Mouse (Mus musculus) forebrain, embryonic 15.5 days (tissue): ENCODE results near the gene Hoxc5. TPM values are rescaled to one million over a fixed set of nuclear protein-coding genes. Genes with fewer than 3 reads are reported as not detected.

Experiments
- ATAC-seq: fragments of 200-750 bp; cut with Nextera tagmentation; replicated peaks from 2 replicates; pipeline ENCODE4 v1.8.0; 2017; ENCODE audit warnings: mild to moderate bottlenecking, moderate TSS enrichment, moderate library complexity
- H3K27ac ChIP-seq: fragments of 300-500 bp; sonication (generic); replicated peaks from 2 replicates; pipeline ENCODE4 v1.5.1; 2015; ENCODE audit warnings: mild to moderate bottlenecking, inconsistent platforms
- H3K27me3 ChIP-seq: fragments of 300-500 bp; sonication (generic); 2 replicates; pipeline ENCODE4 v1.6.1; 2015; ENCODE audit warnings: inconsistent platforms
- H3K36me3 ChIP-seq: fragments of 300-500 bp; sonication (generic); 2 replicates; pipeline ENCODE4 v1.6.1; 2015; ENCODE audit warnings: mild to moderate bottlenecking, inconsistent platforms
- H3K4me1 ChIP-seq: fragments of 300-500 bp; sonication (generic); 2 replicates; pipeline ENCODE4 v1.6.1; 2015; ENCODE audit warnings: inconsistent platforms
- H3K4me2 ChIP-seq: fragments of 300-500 bp; sonication (generic); replicated peaks from 2 replicates; pipeline ENCODE4 v1.6.1; 2015; ENCODE audit warnings: mild to moderate bottlenecking, inconsistent platforms
- H3K4me3 ChIP-seq: fragments of 300-500 bp; sonication (generic); 2 replicates; pipeline ENCODE4 v1.5.1; 2015; ENCODE audit warnings: mild to moderate bottlenecking, inconsistent platforms
- H3K9ac ChIP-seq: fragments of 300-500 bp; sonication (generic); replicated peaks from 2 replicates; pipeline ENCODE4 v1.6.1; 2015; ENCODE audit warnings: mild to moderate bottlenecking, inconsistent platforms
- H3K9me3 ChIP-seq: fragments of 300-500 bp; sonication (generic); 2 replicates; pipeline ENCODE4 v1.6.1; 2016; ENCODE audit warnings: inconsistent platforms
- WGBS: fragments of 180-500 bp; shearing (Covaris S2); methylation state at CpG from one replicate; pipeline ENCODE4 v1.1.7; 2015; ENCODE audit warnings: mixed read lengths; 5-methylcytosine and 5-hydroxymethylcytosine counted together
- polyA plus RNA-seq: library from polyadenylated mRNA; unstranded; fragments of >200 nt; fragmentation: Nextera tagmentation; extraction: Ambion mirVana; gene quantifications from 2 replicates; pipeline ENCODE4 v1.2.1, GENCODE M21; 2015

Hoxc5 gene
- polyA plus RNA-seq, 1 experiment from 2014 or later = not detected

GRCm38 (mm10) chr15:102934438-102934837 is 32.8 kb upstream of the Hoxc5 start:
- no peaks in the 10 kb centered on the region for H3K9me3 ChIP-seq
- WGBS = 1% methylated on average over 12 of the region's 12 CpGs
- no peak for ATAC-seq
- H3K4me1 ChIP-seq = no peaks in the 10 kb centered on the region
- no peak overlapping the region for H3K4me3 ChIP-seq
- H3K27me3 ChIP-seq = peaks cover 100% of the 10 kb centered on the region
- no peak overlapping the region for H3K27ac ChIP-seq
- no peak overlapping the region for H3K4me2 ChIP-seq
- H3K9ac ChIP-seq = no peak overlapping the region
- no peaks in the 10 kb centered on the region for H3K36me3 ChIP-seq

GRCm38 (mm10) chr15:102934897-102935296 is 32.3 kb upstream of the Hoxc5 start:
- Histone ChIP-seq H3K4me2 (no peak overlapping the region), H3K9me3 (no peaks in the 10 kb centered on the region), H3K9ac (no peak overlapping the region), H3K27ac (no peak overlapping the region), H3K4me3 (no peak overlapping the region), H3K36me3 (no peaks in the 10 kb centered on the region), H3K4me1 (no peaks in the 10 kb centered on the region), H3K27me3 (peaks cover 100% of the 10 kb centered on the region)
- 1% methylated on average over 27 of the region's 27 CpGs for WGBS
- ATAC-seq = no peak

GRCm38 (mm10) chr15:102936279-102936972 is 30.8 kb upstream of the Hoxc5 start, which contains the start of gene Hoxc12:
TSS of gene Hoxc12 (plus strand) at chr15:102936757.
- no peaks in the 10 kb centered on the region for H3K36me3 ChIP-seq
- peaks cover 100% of the 10 kb centered on the region for H3K27me3 ChIP-seq
- no peak for ATAC-seq
- H3K4me1 ChIP-seq = no peaks in the 10 kb centered on the region
- H3K9ac ChIP-seq = no peak within 1 kb of the TSS
- under 1% methylated on average over 31 of the region's 31 CpGs for WGBS
- no peak within 1 kb of the TSS for H3K4me2 ChIP-seq
- H3K9me3 ChIP-seq = no peaks in the 10 kb centered on the region
- H3K27ac ChIP-seq = no peak within 1 kb of the TSS
- H3K4me3 ChIP-seq = no peak within 1 kb of the TSS

- Histone ChIP-seq H3K9me3 (no peaks in the 10 kb centered on the region), H3K27ac (no peak overlapping the region), H3K36me3 (no peaks in the 10 kb centered on the region), H3K4me1 (no peaks in the 10 kb centered on the region), H3K4me3 (no peak overlapping the region), H3K9ac (no peak overlapping the region), H3K4me2 (no peak overlapping the region), H3K27me3 (peaks cover 100% of the 10 kb centered on the region)
- no peak for ATAC-seq
- WGBS = under 1% methylated on average over 50 of the region's 50 CpGs
These were observed 30.1 kb upstream of the Hoxc5 start for GRCm38 (mm10) chr15:102937036-102937666.

- Histone ChIP-seq H3K27ac (no peak overlapping the region), H3K36me3 (no peaks in the 10 kb centered on the region), H3K9ac (no peak overlapping the region), H3K27me3 (peaks cover 99% of the 10 kb centered on the region), H3K9me3 (no peaks in the 10 kb centered on the region), H3K4me1 (peaks cover 6% of the 10 kb centered on the region; the same call in 1 of the 2 replicates), H3K4me3 (no peak overlapping the region), H3K4me2 (no peak overlapping the region)
- no peak for ATAC-seq
- 1% methylated on average over 34 of the region's 34 CpGs for WGBS
These were observed 27.7 kb upstream of the Hoxc5 start for GRCm38 (mm10) chr15:102939256-102940155.

GRCm38 (mm10) chr15:102942739-102943467 is 24.3 kb upstream of the Hoxc5 start:
- H3K9ac ChIP-seq = no peak overlapping the region
- H3K4me3 ChIP-seq = peak overlapping the region; percentile 13
- H3K4me2 ChIP-seq = peak overlapping the region; percentile 26
- H3K27ac ChIP-seq = no peak overlapping the region
- no peaks in the 10 kb centered on the region for H3K36me3 ChIP-seq
- peaks cover 99% of the 10 kb centered on the region for H3K27me3 ChIP-seq
- no peaks in the 10 kb centered on the region for H3K9me3 ChIP-seq
- peaks cover 6% of the 10 kb centered on the region; the same call in 1 of the 2 replicates for H3K4me1 ChIP-seq
- no peak for ATAC-seq
- under 1% methylated on average over 52 of the region's 53 CpGs for WGBS

- peaks cover 99% of the 10 kb centered on the region for H3K27me3 ChIP-seq
- no peaks in the 10 kb centered on the region for H3K9me3 ChIP-seq
- no peak overlapping the region for H3K9ac ChIP-seq
- peak overlapping the region; percentile 13; the same call in 1 of the 2 replicates for H3K4me3 ChIP-seq
- H3K4me2 ChIP-seq = no peak overlapping the region
- H3K36me3 ChIP-seq = no peaks in the 10 kb centered on the region
- WGBS = under 1% methylated on average over 5 of the region's 5 CpGs
- peaks cover 6% of the 10 kb centered on the region; the same call in 1 of the 2 replicates for H3K4me1 ChIP-seq
- no peak for ATAC-seq
- H3K27ac ChIP-seq = no peak overlapping the region
These were observed 23.8 kb upstream of the Hoxc5 start for GRCm38 (mm10) chr15:102943468-102943813.

GRCm38 (mm10) chr15:102945185-102946077 is 21.8 kb upstream of the Hoxc5 start:
- ATAC-seq = no peak

GRCm38 (mm10) chr15:102947276-102947675 is 20.0 kb upstream of the Hoxc5 start:
- Histone ChIP-seq H3K4me2 (no peak overlapping the region), H3K4me1 (peaks cover 6% of the 10 kb centered on the region; the same call in 1 of the 2 replicates), H3K27me3 (peaks cover 96% of the 10 kb centered on the region), H3K27ac (no peak overlapping the region), H3K36me3 (no peaks in the 10 kb centered on the region), H3K9ac (no peak overlapping the region), H3K9me3 (no peaks in the 10 kb centered on the region), H3K4me3 (no peak overlapping the region)
- no peak for ATAC-seq
- WGBS = 1% methylated on average over 9 of the region's 9 CpGs

More at GRCm38 (mm10) chr15:102945185-102946077, 21.8 kb upstream of the Hoxc5 start:
- H3K4me2 ChIP-seq = no peak overlapping the region
- no peak overlapping the region for H3K9ac ChIP-seq
- no peaks in the 10 kb centered on the region for H3K9me3 ChIP-seq
- no peak overlapping the region for H3K4me3 ChIP-seq
- no peaks in the 10 kb centered on the region for H3K36me3 ChIP-seq
- peaks cover 97% of the 10 kb centered on the region for H3K27me3 ChIP-seq
- H3K27ac ChIP-seq = no peak overlapping the region
- WGBS = 11% methylated on average over 22 of the region's 22 CpGs
- H3K4me1 ChIP-seq = peaks cover 6% of the 10 kb centered on the region; the same call in 1 of the 2 replicates

- Histone ChIP-seq H3K9ac (no peak overlapping the region), H3K36me3 (no peaks in the 10 kb centered on the region), H3K4me3 (no peak overlapping the region), H3K4me2 (no peak overlapping the region), H3K9me3 (no peaks in the 10 kb centered on the region), H3K27ac (no peak overlapping the region), H3K27me3 (peaks cover 98% of the 10 kb centered on the region), H3K4me1 (no peaks in the 10 kb centered on the region)
- WGBS = 6% methylated on average over 2 of the region's 2 CpGs
- no peak for ATAC-seq
These were observed 18.4 kb upstream of the Hoxc5 start for GRCm38 (mm10) chr15:102948842-102949241.

GRCm38 (mm10) chr15:102949696-102950095 is 17.5 kb upstream of the Hoxc5 start:
- Histone ChIP-seq H3K27ac (no peak overlapping the region), H3K9me3 (no peaks in the 10 kb centered on the region), H3K4me2 (no peak overlapping the region), H3K9ac (no peak overlapping the region), H3K36me3 (no peaks in the 10 kb centered on the region), H3K27me3 (peaks cover 96% of the 10 kb centered on the region), H3K4me3 (no peak overlapping the region), H3K4me1 (no peaks in the 10 kb centered on the region)
- no peak for ATAC-seq
- 2% methylated on average over 20 of the region's 20 CpGs for WGBS
